Comparison of ENCODE assay signal across 8 mouse cellular contexts in genomic region chr11:116827534-116828165, GRCm38 (mm10). TPM values are rescaled to one million over a fixed set of nuclear protein-coding genes. Genes with fewer than 3 reads are reported as not detected.
DNase-seq lines count a peak whose midpoint lies in the region; ATAC-seq and TF ChIP-seq lines count a peak whose summit lies in the region.

Gene Mxra7 (minus strand): TSS chr11:116828046.

- H3K27me3 ChIP-seq in embryonic facial prominence, embryonic 15.5 days = no peaks in the 10 kb centered on the region
- H3K27me3 ChIP-seq in heart, embryonic 15.5 days = no peaks in the 10 kb centered on the region

- peaks cover 43% of the 10 kb centered on the region for H3K4me1 ChIP-seq in embryonic facial prominence, embryonic 15.5 days
- peaks cover 32% of the 10 kb centered on the region for H3K4me1 ChIP-seq in heart, embryonic 15.5 days (replicated peaks)
- H3K4me1 ChIP-seq in lung, adult 2 months (ENCODE audit: control insufficient read depth, insufficient read depth, low read length) = peaks cover 9% of the 10 kb centered on the region

- no peak for TF ChIP-seq CTCF in lung, adult 2 months (IDR thresholded peaks at IDR 0.05; ENCODE audit: insufficient read depth, low read length)

- peak within 1 kb of the TSS; percentile 67 for H3K4me3 ChIP-seq in embryonic facial prominence, embryonic 15.5 days (replicated peaks)
- H3K4me3 ChIP-seq in heart, embryonic 15.5 days = peak within 1 kb of the TSS; percentile 74
- peak within 1 kb of the TSS; percentile 75 for H3K4me3 ChIP-seq in lung, adult 2 months (replicated peaks; ENCODE audit: extremely low read depth, low read depth, low read length)

- under 1% methylated on average over 71 of the region's 71 CpGs for WGBS in embryonic facial prominence, embryonic 15.5 days
- 1% methylated on average over 70 of the region's 71 CpGs for WGBS in heart, embryonic 15.5 days
- WGBS in lung, adult 2 months = 1% methylated on average over 69 of the region's 71 CpGs

- peak within 1 kb of the TSS; percentile 82 for H3K4me2 ChIP-seq in embryonic facial prominence, embryonic 15.5 days (replicated peaks)
- H3K4me2 ChIP-seq in heart, embryonic 15.5 days = peak within 1 kb of the TSS; percentile 84

- H3K27ac ChIP-seq in embryonic facial prominence, embryonic 15.5 days (replicated peaks) = peak within 1 kb of the TSS; percentile 76
- peak within 1 kb of the TSS; percentile 85 for H3K27ac ChIP-seq in heart, embryonic 15.5 days

- ATAC-seq in embryonic facial prominence, embryonic 15.5 days (ENCODE audit: insufficient number of reproducible peaks, low FRiP score, low TSS enrichment, low read depth) = peak; percentile 55
- peak; percentile 74 for ATAC-seq in heart, embryonic 15.5 days (replicated peaks; ENCODE audit: insufficient number of reproducible peaks, insufficient read depth, low FRiP score, low read depth)
- ATAC-seq in neutrophil, adult 5-6 weeks (ENCODE audit: extremely low read depth, insufficient number of reproducible peaks, low FRiP score, poor library complexity, severe bottlenecking) = 0 out of 2 replicates have a peak, but pooled peaks have one; percentile 23

- H3K9ac ChIP-seq in embryonic facial prominence, embryonic 15.5 days = peak within 1 kb of the TSS; percentile 67
- peak within 1 kb of the TSS; percentile 87 for H3K9ac ChIP-seq in heart, embryonic 15.5 days

- H3K9me3 ChIP-seq in embryonic facial prominence, embryonic 15.5 days (replicated peaks) = no peaks in the 10 kb centered on the region
- H3K9me3 ChIP-seq in heart, embryonic 15.5 days (replicated peaks) = no peaks in the 10 kb centered on the region

- DNase-seq in CD4-positive helper T cell, adult 2 months (ENCODE audit: low read depth, low spot score) = peak; percentile 37
- DNase-seq in adrenal gland, postnatal 36 days = peak; percentile 89 to 93
- DNase-seq in kidney, postnatal 14 days = peak; percentile 90
- peak; percentile 86 for DNase-seq in lung, adult 2 months
- peak; percentile 75 for DNase-seq in urinary bladder, adult 2 months (ENCODE audit: low spot score)

- peaks cover 4% of the 10 kb centered on the region; the same call in 1 of the 2 replicates for H3K36me3 ChIP-seq in embryonic facial prominence, embryonic 15.5 days
- H3K36me3 ChIP-seq in heart, embryonic 15.5 days = no peaks in the 10 kb centered on the region

- TF ChIP-seq POLR2A in lung, adult 2 months (IDR thresholded peaks at IDR 0.05; ENCODE audit: borderline replicate concordance, extremely low read depth, low read depth, low read length) = peak; percentile 69; the same call in 1 of the 2 replicates

RNA-seq across cellular contexts. Expression of gene Mxra7, which starts in this region (rescaled TPM):
- 10 to 100 TPM; 38.6 to 52.5 TPM for total RNA-seq in adrenal gland, postnatal 36 days (2021)
- polyA plus RNA-seq in embryonic facial prominence, embryonic 15.5 days (2015; fragmentation: Nextera tagmentation; extraction: Ambion mirVana) = 24.8 and 32.3 TPM in 2 replicates
- 18.8 and 19.8 TPM in 2 replicates for polyA plus RNA-seq in heart, embryonic 15.5 days (2015; fragmentation: Nextera tagmentation; extraction: Ambion mirVana)
- 70.1 and 172 TPM in 2 replicates for polyA plus RNA-seq in lung, adult 2 months (2012; rRNA removed)
- 0.74 TPM in 1 of 2 replicates, not detected in the other for total RNA-seq in neutrophil, adult 5-6 weeks (2017)
- 42.8 and 63.1 TPM in 2 replicates for polyA plus RNA-seq in urinary bladder, adult 2 months (2012; rRNA removed)

Comparison
In these comparisons a context has a peak if more than half of its experiments do, and no peak if none do; other contexts are left out.
1. Peak in every context shown above with its lines: DNase-seq, ATAC-seq, H3K4me3 ChIP-seq and H3K27ac ChIP-seq.
2. RNA of gene Mxra7 (total RNA-seq): 38.6 to 52.5 TPM in adrenal gland, postnatal 36 days; 0.74 TPM in neutrophil, adult 5-6 weeks; every median in the first group is over 10 times any median in the second.
3. Peak in ATAC-seq in neutrophil, adult 5-6 weeks; RNA of the gene not detected or under 1 TPM.
4. DNase-seq: peak in every context shown above with its lines; median percentile 91 in adrenal gland, postnatal 36 days; 90 in kidney, postnatal 14 days; 86 in lung, adult 2 months; 75 in urinary bladder, adult 2 months; 37 in CD4-positive helper T cell, adult 2 months.
5. ATAC-seq: peak in every context shown above with its lines; median percentile 74 in heart, embryonic 15.5 days; 55 in embryonic facial prominence, embryonic 15.5 days; 23 in neutrophil, adult 5-6 weeks.